Mouse (Mus musculus): ENCODE data around the gene Fzd7.

Gene Fzd7

GRCm38 (mm10) chr1:59472368-59473180 lies 9.7 kb upstream of the Fzd7 start:
- no peak for DNase-seq (ENCODE audit: low read depth)

GRCm38 (mm10) chr1:59473181-59473555 lies 9.1 kb upstream of the Fzd7 start:
- DNase-seq (ENCODE audit: low read depth), result no peak

- no peak for DNase-seq (ENCODE audit: low read depth)
Observed at GRCm38 (mm10) chr1:59475618-59476017, 6.6 kb upstream of the Fzd7 start.

- no peak for DNase-seq (ENCODE audit: low read depth)
Observed at GRCm38 (mm10) chr1:59478911-59479310, 3.3 kb upstream of the Fzd7 start.

- DNase-seq (ENCODE audit: low read depth), result peak; percentile 54
Observed at GRCm38 (mm10) chr1:59480821-59481455, 1.3 kb upstream of the Fzd7 start.

GRCm38 (mm10) chr1:59481456-59482291 lies 550 bp upstream of the Fzd7 start:
- peak; percentile 99 for DNase-seq (ENCODE audit: low read depth)

- peak; percentile 64 for DNase-seq (ENCODE audit: low read depth)
Observed at GRCm38 (mm10) chr1:59482696-59483520, 684 bp downstream of the Fzd7 start.

- DNase-seq (ENCODE audit: low read depth), result peak; percentile 87
Observed at GRCm38 (mm10) chr1:59483521-59484245, 1.5 kb downstream of the Fzd7 start.

GRCm38 (mm10) chr1:59484314-59484713 lies 2.1 kb downstream of the Fzd7 start:
- DNase-seq (ENCODE audit: low read depth), result no peak

GRCm38 (mm10) chr1:59484791-59485785 lies 2.9 kb downstream of the Fzd7 start:
- DNase-seq (ENCODE audit: low read depth), result peak; percentile 69

GRCm38 (mm10) chr1:59485803-59486202 lies 3.6 kb downstream of the Fzd7 start:
- no peak for DNase-seq (ENCODE audit: low read depth)

GRCm38 (mm10) chr1:59487651-59488051 lies 5.4 kb downstream of the Fzd7 start:
- peak; percentile 74 for DNase-seq (ENCODE audit: low read depth)

- DNase-seq (ENCODE audit: low read depth), result peak; percentile 54
Observed at GRCm38 (mm10) chr1:59488481-59488880, 6.3 kb downstream of the Fzd7 start.

- DNase-seq (ENCODE audit: low read depth), result peak; percentile 15
Observed at GRCm38 (mm10) chr1:59488991-59489390, 6.8 kb downstream of the Fzd7 start.

- no peak for DNase-seq (ENCODE audit: low read depth)
Observed at GRCm38 (mm10) chr1:59491517-59491916, 9.3 kb downstream of the Fzd7 start.

GRCm38 (mm10) chr1:59492432-59492831 lies 10.2 kb downstream of the Fzd7 start:
- no peak for DNase-seq (ENCODE audit: low read depth)

GRCm38 (mm10) chr1:59495970-59496369 lies 13.7 kb downstream of the Fzd7 start:
- DNase-seq (ENCODE audit: low read depth), result no peak

GRCm38 (mm10) chr1:59497741-59498613 lies 15.8 kb downstream of the Fzd7 start:
- no peak for DNase-seq (ENCODE audit: low read depth)

GRCm38 (mm10) chr1:59499327-59499726 lies 17.1 kb downstream of the Fzd7 start:
- no peak for DNase-seq (ENCODE audit: low read depth)
